Mouse (Mus musculus): Measurements from ENCODE around the gene Slc4a5. TPM values are rescaled to one million over a fixed set of nuclear protein-coding genes. Genes with fewer than 3 reads are reported as not detected.
A peak's percentile ranks its signal among the peaks of the same experiment; 100 is the strongest.
"Not testable (repeated sequence)": the region's sequence is repeated elsewhere in the genome, so short reads cannot be mapped to it uniquely, and the experiment has no call there.

Slc4a5 gene
- total and polyA plus RNA-seq, 3 experiments = 0.04 TPM; not detected in 2

- no peak for TF ChIP-seq GABPA (IDR thresholded peaks at IDR 0.05; ENCODE audit: low read depth, low read length)
- no peak for TF ChIP-seq RCOR1 (IDR thresholded peaks at IDR 0.05; ENCODE audit: low read depth, low read length)
- TF ChIP-seq ZMIZ1 (IDR thresholded peaks at IDR 0.05; ENCODE audit: low read depth, low read length) = no peak
- TF ChIP-seq MXI1 (IDR thresholded peaks at IDR 0.05; ENCODE audit: low read depth, low read length) = no peak
- TF ChIP-seq ZC3H11A (IDR thresholded peaks at IDR 0.05; ENCODE audit: low read depth, low read length) = no peak
- Histone ChIP-seq H3K36me3 (ENCODE audit: control insufficient read depth in 1 of 2, insufficient read depth in 2 of 2, low read length in 2 of 2) (peaks cover 5 to 30% of the 10 kb centered on the region in 2 experiments), H3K9ac (ENCODE audit: control insufficient read depth, low read depth, low read length, poor library complexity, severe bottlenecking) (no peak overlapping the region), H3K4me1 (ENCODE audit: control insufficient read depth in 1 of 2, insufficient read depth in 2 of 2, low read length in 2 of 2) (peaks cover 4% of the 10 kb centered on the region in 2 experiments; a peak in 3 of 4 replicates), H3K27me3 (ENCODE audit: control insufficient read depth in 1 of 2, insufficient read depth in 2 of 2, low read length in 2 of 2) (no peaks in the 10 kb centered on the region), H3K4me3 (ENCODE audit: control insufficient read depth in 1 of 2, insufficient read depth in 1 of 2, low read depth in 2 of 2, low read length in 2 of 2) (no peak overlapping the region), H3K27ac (ENCODE audit: control insufficient read depth, low read depth, low read length) (no peak overlapping the region), H3K79me2 (ENCODE audit: control insufficient read depth, insufficient read depth, low read length, poor library complexity) (no peaks in the 10 kb centered on the region), H3K9me3 (replicated peaks; ENCODE audit: insufficient read depth, low read length) (no peaks in the 10 kb centered on the region)
- no peak for DNase-seq (ENCODE audit: low read depth, low spot score)
Observed at GRCm38 (mm10) chr6:83342957-83343356, 123.3 kb downstream of the Slc4a5 start.

DNA sequence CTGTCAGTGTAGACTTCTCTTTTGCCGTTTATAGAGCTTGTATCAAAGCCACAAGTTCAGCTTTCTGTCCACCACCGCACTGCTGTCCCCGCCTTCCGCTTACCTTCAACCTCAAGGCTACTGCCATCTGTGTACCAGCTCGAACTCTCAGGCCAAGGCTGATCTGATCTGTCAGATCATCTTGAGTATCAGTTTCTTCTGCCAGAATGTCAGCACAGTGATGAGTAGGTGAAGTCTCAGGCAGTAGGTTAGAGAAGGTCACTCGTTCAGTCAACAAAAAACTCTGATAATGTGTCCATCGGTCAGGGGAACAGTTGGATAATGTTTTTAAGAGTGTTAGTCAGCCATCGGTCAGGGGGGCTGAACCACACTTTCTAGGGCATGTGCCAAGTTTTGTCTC, 125.7 kb downstream of the Slc4a5 start:
- not testable (repeated sequence) for DNase-seq (ENCODE audit: low read depth, low spot score); H3K27ac ChIP-seq (ENCODE audit: control insufficient read depth, low read depth, low read length); H3K9ac ChIP-seq (ENCODE audit: control insufficient read depth, low read depth, low read length, poor library complexity, severe bottlenecking); H3K4me3 ChIP-seq (ENCODE audit: control insufficient read depth in 1 of 2, insufficient read depth in 1 of 2, low read depth in 2 of 2, low read length in 2 of 2); H3K9me3 ChIP-seq (replicated peaks; ENCODE audit: insufficient read depth, low read length); H3K27me3 ChIP-seq (ENCODE audit: control insufficient read depth in 1 of 2, insufficient read depth in 2 of 2, low read length in 2 of 2)
- H3K4me1 ChIP-seq (ENCODE audit: control insufficient read depth in 1 of 2, insufficient read depth in 2 of 2, low read length in 2 of 2) = peaks cover 6 to 10% of the 10 kb centered on the region in 2 experiments
- peaks cover 10 to 18% of the 10 kb centered on the region in 2 experiments for H3K36me3 ChIP-seq (ENCODE audit: control insufficient read depth in 1 of 2, insufficient read depth in 2 of 2, low read length in 2 of 2)
- H3K79me2 ChIP-seq (ENCODE audit: control insufficient read depth, insufficient read depth, low read length, poor library complexity) = peaks cover 10% of the 10 kb centered on the region

DNA sequence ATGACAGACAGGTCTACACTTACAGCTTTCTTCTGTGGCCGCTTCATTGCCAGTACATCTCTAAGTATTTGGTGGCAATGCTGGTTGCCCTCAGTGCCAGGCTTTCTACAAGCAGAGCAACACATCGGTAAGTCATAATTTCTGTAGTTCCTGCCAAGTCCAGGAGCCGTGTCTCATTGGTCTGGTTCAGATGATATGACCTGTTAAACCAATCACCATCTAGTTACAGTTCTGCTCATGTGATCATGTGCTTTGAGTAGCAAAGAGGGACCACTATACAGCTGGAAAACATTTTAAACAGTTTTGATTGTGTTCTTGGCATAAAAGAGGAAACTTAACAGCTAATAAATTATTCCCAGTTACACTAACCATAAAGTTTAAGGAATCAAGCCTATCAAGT, 128.3 kb downstream of the Slc4a5 start:
- peaks cover 16% of the 10 kb centered on the region for H3K79me2 ChIP-seq (ENCODE audit: control insufficient read depth, insufficient read depth, low read length, poor library complexity)
- TF ChIP-seq USF1 (IDR thresholded peaks at IDR 0.05; ENCODE audit: low read depth, low read length) = peak; percentile 78
- no peak for TF ChIP-seq ZC3H11A (IDR thresholded peaks at IDR 0.05; ENCODE audit: low read depth, low read length)
- TF ChIP-seq GABPA (IDR thresholded peaks at IDR 0.05; ENCODE audit: low read depth, low read length) = no peak
- H3K4me1 ChIP-seq (ENCODE audit: control insufficient read depth in 1 of 2, insufficient read depth in 2 of 2, low read length in 2 of 2) = peaks cover 17 to 33% of the 10 kb centered on the region in 2 experiments
- H3K27me3 ChIP-seq (ENCODE audit: control insufficient read depth in 1 of 2, insufficient read depth in 2 of 2, low read length in 2 of 2) = no peaks in the 10 kb centered on the region
- H3K27ac ChIP-seq (ENCODE audit: control insufficient read depth, low read depth, low read length) = no peak overlapping the region
- H3K4me3 ChIP-seq (ENCODE audit: control insufficient read depth in 1 of 2, insufficient read depth in 1 of 2, low read depth in 2 of 2, low read length in 2 of 2) = no peak overlapping the region
- no peak overlapping the region for H3K9ac ChIP-seq (ENCODE audit: control insufficient read depth, low read depth, low read length, poor library complexity, severe bottlenecking)
- no peaks in the 10 kb centered on the region for H3K9me3 ChIP-seq (replicated peaks; ENCODE audit: insufficient read depth, low read length)
- DNase-seq (ENCODE audit: low read depth, low spot score) = peak; percentile 60
- peaks cover 5 to 32% of the 10 kb centered on the region in 2 experiments for H3K36me3 ChIP-seq (ENCODE audit: control insufficient read depth in 1 of 2, insufficient read depth in 2 of 2, low read length in 2 of 2)

DNA sequence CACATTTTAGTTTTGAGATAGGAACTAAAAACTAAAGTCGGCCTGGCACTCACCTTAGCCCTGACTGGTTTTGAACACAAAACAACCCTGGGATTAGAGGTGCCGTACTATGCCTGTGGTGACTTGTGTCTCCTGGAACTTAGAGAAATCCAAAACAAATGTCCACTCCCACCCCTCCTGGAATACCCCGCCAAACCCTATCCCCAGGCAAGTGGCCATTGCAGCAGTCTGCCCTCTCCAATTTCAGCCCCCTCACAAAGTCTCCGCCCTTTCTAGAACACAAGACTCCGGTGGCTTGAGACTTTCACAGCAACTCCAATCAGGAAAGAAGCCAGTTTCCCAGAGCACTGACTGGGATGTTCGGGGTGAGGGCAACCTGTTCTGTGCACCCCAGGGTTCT, 129.2 kb downstream of the Slc4a5 start, which contains the start of gene Bola3:
Gene Bola3 (plus strand): TSS at position 275 of the 400 bp plus-strand sequence.
- peak within 1 kb of the TSS; percentile 84 to 94 for H3K4me3 ChIP-seq (ENCODE audit: control insufficient read depth in 1 of 2, insufficient read depth in 1 of 2, low read depth in 2 of 2, low read length in 2 of 2)
- peaks cover 16% of the 10 kb centered on the region for H3K79me2 ChIP-seq (ENCODE audit: control insufficient read depth, insufficient read depth, low read length, poor library complexity)
- no peaks in the 10 kb centered on the region for H3K27me3 ChIP-seq (ENCODE audit: control insufficient read depth in 1 of 2, insufficient read depth in 2 of 2, low read length in 2 of 2)
- TF ChIP-seq CHD1 (IDR thresholded peaks at IDR 0.05; ENCODE audit: low read depth, low read length) (no peak), MAZ (IDR thresholded peaks at IDR 0.05; ENCODE audit: low read depth, low read length) (no peak), GABPA (IDR thresholded peaks at IDR 0.05; ENCODE audit: low read depth, low read length) (no peak), MEF2A (IDR thresholded peaks at IDR 0.05; ENCODE audit: extremely low read depth, insufficient replicate concordance, low read depth, low read length, poor library complexity, severe bottlenecking) (no peak), HCFC1 (IDR thresholded peaks at IDR 0.05; ENCODE audit: low read depth, low read length) (no peak), MYC (IDR thresholded peaks at IDR 0.05; ENCODE audit: low read depth, low read length) (no peak), TCF12 (IDR thresholded peaks at IDR 0.05; ENCODE audit: low read depth, low read length) (no peak), RAD21 (IDR thresholded peaks at IDR 0.05; ENCODE audit: low read depth, low read length) (no peak), ZC3H11A (IDR thresholded peaks at IDR 0.05; ENCODE audit: low read depth, low read length) (no peak), MAFK (IDR thresholded peaks at IDR 0.05; ENCODE audit: borderline replicate concordance, low read depth, low read length) (no peak), POLR2AphosphoS2 (IDR thresholded peaks at IDR 0.05; ENCODE audit: low read length) (no peak)
- H3K9me3 ChIP-seq (replicated peaks; ENCODE audit: insufficient read depth, low read length) = no peaks in the 10 kb centered on the region
- peaks cover 0 to 32% of the 10 kb centered on the region in 2 experiments; a peak in 3 of 4 replicates for H3K36me3 ChIP-seq (ENCODE audit: control insufficient read depth in 1 of 2, insufficient read depth in 2 of 2, low read length in 2 of 2)
- H3K9ac ChIP-seq (ENCODE audit: control insufficient read depth, low read depth, low read length, poor library complexity, severe bottlenecking) = peak within 1 kb of the TSS; percentile 87
- H3K27ac ChIP-seq (ENCODE audit: control insufficient read depth, low read depth, low read length) = peak within 1 kb of the TSS; percentile 63
- peaks cover 17 to 33% of the 10 kb centered on the region in 2 experiments for H3K4me1 ChIP-seq (ENCODE audit: control insufficient read depth in 1 of 2, insufficient read depth in 2 of 2, low read length in 2 of 2)
- no peak for DNase-seq (ENCODE audit: low read depth, low spot score)
